ENCODE assay signal across 8 mouse cellular contexts in the genomic region with DNA sequence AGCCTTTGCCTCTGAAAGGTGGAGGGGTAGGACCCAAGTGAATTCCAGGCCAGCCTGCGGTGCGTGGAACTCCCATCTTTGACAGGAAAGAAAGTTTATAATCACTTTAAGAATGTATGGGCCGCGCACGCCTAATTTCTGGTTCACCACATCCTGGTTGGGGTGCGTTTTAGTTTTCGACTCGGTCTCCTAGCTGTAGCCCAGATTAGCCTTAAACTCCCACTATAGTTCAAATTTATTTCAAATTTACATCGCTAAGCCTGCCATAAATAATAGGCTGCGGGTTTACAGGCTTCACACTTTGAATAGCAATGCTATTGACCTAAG. TPM values are rescaled to one million over a fixed set of nuclear protein-coding genes. Genes with fewer than 3 reads are reported as not detected.
DNase-seq lines count a peak whose midpoint lies in the region; ATAC-seq and TF ChIP-seq lines count a peak whose summit lies in the region.

No protein-coding gene starts in this region.

- peak overlapping the region; percentile 95 for H3K27ac ChIP-seq in heart, embryonic 15.5 days
- 0 out of 2 replicates have a peak overlapping the region, but pooled peaks have one; percentile 64 for H3K27ac ChIP-seq in hindbrain, embryonic 12.5 days

- TF ChIP-seq CTCF in G1E (IDR thresholded peaks at IDR 0.05; ENCODE audit: low read depth, low read length): no peak

- WGBS in heart, embryonic 15.5 days: 3% methylated on average over 10 of the region's 10 CpGs
- 6% methylated on average over 10 of the region's 10 CpGs for whole genome bisulfite sequencing in hindbrain, embryonic 12.5 days

- peak overlapping the region; percentile 92 for H3K4me2 ChIP-seq in heart, embryonic 15.5 days
- peak overlapping the region; percentile 92 for H3K4me2 ChIP-seq in hindbrain, embryonic 12.5 days (replicated peaks)

- no peaks in the 10 kb centered on the region; the same call in 1 of the 2 replicates for H3K36me3 ChIP-seq in heart, embryonic 15.5 days
- peaks cover 28% of the 10 kb centered on the region for H3K36me3 ChIP-seq in G1E (replicated peaks)
- no peaks in the 10 kb centered on the region for H3K36me3 ChIP-seq in hindbrain, embryonic 12.5 days
- peaks cover 25% of the 10 kb centered on the region for H3K36me3 ChIP-seq in megakaryocyte, embryonic 14.5 days (replicated peaks; ENCODE audit: low read length)

- no peaks in the 10 kb centered on the region for H3K27me3 ChIP-seq in heart, embryonic 15.5 days
- no peaks in the 10 kb centered on the region for H3K27me3 ChIP-seq in G1E (ENCODE audit: insufficient read depth, low read length)
- H3K27me3 ChIP-seq in hindbrain, embryonic 12.5 days: no peaks in the 10 kb centered on the region
- H3K27me3 ChIP-seq in megakaryocyte, embryonic 14.5 days (replicated peaks): no peaks in the 10 kb centered on the region

- no peak for DNase-seq in heart, adult 9 months (ENCODE audit: low spot score in 2 of 2)
- DNase-seq in G1E (ENCODE audit: low spot score): no peak
- DNase-seq in spleen, postnatal 10 days (ENCODE audit: low spot score in 2 of 2): no peak
- DNase-seq in frontal cortex, postnatal 36 days (ENCODE audit: low spot score in 2 of 2): no peak
- DNase-seq in gastrocnemius, adult 8-10 months (ENCODE audit: low spot score in 2 of 2): no peak

- no peak for ATAC-seq in heart, embryonic 15.5 days (replicated peaks; ENCODE audit: insufficient number of reproducible peaks, insufficient read depth, low FRiP score, low read depth)
- no peak for ATAC-seq in G1E (ENCODE audit: extremely low read depth, insufficient number of reproducible peaks, low FRiP score, poor library complexity, severe bottlenecking)
- ATAC-seq in hindbrain, embryonic 12.5 days (ENCODE audit: low FRiP score): no peak

- peak overlapping the region; percentile 78 for H3K9ac ChIP-seq in heart, embryonic 15.5 days
- H3K9ac ChIP-seq in hindbrain, embryonic 12.5 days: peak overlapping the region; percentile 76

- H3K4me3 ChIP-seq in heart, embryonic 15.5 days: peak overlapping the region; percentile 64
- H3K4me3 ChIP-seq in G1E (ENCODE audit: low read depth, low read length): peak overlapping the region; percentile 94
- H3K4me3 ChIP-seq in hindbrain, embryonic 12.5 days: peak overlapping the region; percentile 77
- H3K4me3 ChIP-seq in megakaryocyte, embryonic 14.5 days (replicated peaks): peak overlapping the region; percentile 95

- H3K9me3 ChIP-seq in heart, embryonic 15.5 days (replicated peaks): no peaks in the 10 kb centered on the region
- peaks cover 3% of the 10 kb centered on the region; the same call in 1 of the 2 replicates for H3K9me3 ChIP-seq in G1E (replicated peaks)
- H3K9me3 ChIP-seq in hindbrain, embryonic 12.5 days (replicated peaks): no peaks in the 10 kb centered on the region
- no peaks in the 10 kb centered on the region for H3K9me3 ChIP-seq in megakaryocyte, embryonic 14.5 days

- H3K4me1 ChIP-seq in heart, embryonic 15.5 days (replicated peaks): peaks cover 36% of the 10 kb centered on the region
- H3K4me1 ChIP-seq in G1E (ENCODE audit: insufficient read depth, low read depth, low read length): peaks cover 41% of the 10 kb centered on the region
- peaks cover 2% of the 10 kb centered on the region; the same call in 1 of the 2 replicates for H3K4me1 ChIP-seq in hindbrain, embryonic 12.5 days
- H3K4me1 ChIP-seq in megakaryocyte, embryonic 14.5 days: peaks cover 73% of the 10 kb centered on the region

RNA-seq across cellular contexts. Expression of gene Crtap, which starts 0.2 kb away (rescaled TPM):
- 126 and 148 TPM in 2 replicates for polyA plus RNA-seq in heart, embryonic 15.5 days (2015; fragmentation: Nextera tagmentation; extraction: Ambion mirVana)
- 14.9 and 17.9 TPM in 2 replicates for total RNA-seq in G1E (2014; fragmentation: Nextera tagmentation)
- 11.0 and 12.6 TPM in 2 replicates for total RNA-seq in G1E (2017)
- polyA plus RNA-seq in G1E (2012): 5.5 and 7.6 TPM in 2 replicates
- polyA plus RNA-seq in hindbrain, embryonic 12.5 days (2016; fragmentation: Nextera tagmentation; extraction: Ambion mirVana): 68.4 and 73.9 TPM in 2 replicates
- polyA plus RNA-seq in megakaryocyte, embryonic 14.5 days (2012; ENCODE audit: insufficient read depth, low replicate concordance): 20.4 and 57.9 TPM in 2 replicates
- 1 to 10 TPM; 5.1 to 8.9 (median 6.4) TPM for total RNA-seq in gastrocnemius, adult 8-10 months (2022)

RNA-seq across cellular contexts. Expression of gene Glb1, which starts 10.2 kb away (rescaled TPM):
- 36.6 and 47.4 TPM in 2 replicates for polyA plus RNA-seq in heart, embryonic 15.5 days (2015; fragmentation: Nextera tagmentation; extraction: Ambion mirVana)
- total RNA-seq in G1E (2014; fragmentation: Nextera tagmentation) (18.8 and 26.6 TPM in 2 replicates), G1E (2017) (21.0 and 21.9 TPM in 2 replicates)
- polyA plus RNA-seq in G1E (2012): 5.4 and 7.6 TPM in 2 replicates
- 26.0 and 27.9 TPM in 2 replicates for polyA plus RNA-seq in hindbrain, embryonic 12.5 days (2016; fragmentation: Nextera tagmentation; extraction: Ambion mirVana)
- polyA plus RNA-seq in megakaryocyte, embryonic 14.5 days (2012; ENCODE audit: insufficient read depth, low replicate concordance): 12.5 and 16.4 TPM in 2 replicates
- total RNA-seq in gastrocnemius, adult 8-10 months (2022): 1 to 10 TPM; 2.7 to 3.4 (median 3.0) TPM

RNA-seq across cellular contexts. Expression of gene Tmppe, which starts 10.2 kb away (rescaled TPM):
- 6.7 and 8.4 TPM in 2 replicates for polyA plus RNA-seq in heart, embryonic 15.5 days (2015; fragmentation: Nextera tagmentation; extraction: Ambion mirVana)
- total RNA-seq in G1E (2014; fragmentation: Nextera tagmentation) (4.6 and 6.2 TPM in 2 replicates), G1E (2017) (7.7 and 9.8 TPM in 2 replicates)
- 3.5 and 4.6 TPM in 2 replicates for polyA plus RNA-seq in G1E (2012)
- polyA plus RNA-seq in hindbrain, embryonic 12.5 days (2016; fragmentation: Nextera tagmentation; extraction: Ambion mirVana): 9.1 and 10.3 TPM in 2 replicates
- polyA plus RNA-seq in megakaryocyte, embryonic 14.5 days (2012; ENCODE audit: insufficient read depth, low replicate concordance): 1.2 and 2.1 TPM in 2 replicates
- 1 to 10 TPM; 1.1 to 1.7 (median 1.4) TPM for total RNA-seq in gastrocnemius, adult 8-10 months (2022)
